Mouse (Mus musculus): ENCODE data around the gene Crabp1. TPM values are rescaled to one million over a fixed set of nuclear protein-coding genes. Genes with fewer than 3 reads are reported as not detected.
A peak's percentile ranks its signal among the peaks of the same experiment; 100 is the strongest.

Crabp1 gene
- total RNA-seq, 4 experiments from 2014 or later: 3.4 to 8.4 (median 6.4) TPM

DNA sequence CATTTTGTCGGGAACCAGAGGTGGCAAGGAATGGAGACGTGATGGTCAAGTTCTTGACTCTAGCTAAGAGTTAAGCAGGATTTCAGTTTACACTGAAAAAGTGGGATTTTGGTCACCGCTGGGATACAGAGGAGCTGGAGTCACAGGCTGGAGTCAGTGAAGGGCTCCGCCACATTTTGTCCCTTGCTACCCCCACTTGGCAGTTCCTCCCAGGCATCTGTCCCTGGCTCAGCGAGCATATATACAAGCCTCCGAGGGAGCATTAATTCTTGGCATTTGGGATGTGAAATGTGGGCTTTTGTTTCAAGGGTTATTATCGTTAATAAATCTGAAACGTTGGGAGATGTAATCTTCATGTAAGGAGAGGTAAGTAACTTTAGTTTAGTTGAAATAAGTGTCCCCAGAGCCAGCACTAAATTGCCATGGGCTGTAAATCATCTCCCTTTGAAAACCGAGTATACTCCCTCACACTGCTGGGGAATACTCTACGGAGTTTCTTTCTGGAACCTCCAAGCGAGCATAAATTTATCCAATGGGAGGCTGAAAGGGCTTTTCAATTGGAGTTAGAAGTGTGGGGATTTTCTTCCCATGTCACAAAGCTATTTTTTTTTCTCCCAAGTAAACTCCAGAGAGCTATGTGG lies 5.7 kb downstream of the Crabp1 start:
- no peak for DNase-seq (ENCODE audit: low spot score in 2 of 2)

DNA sequence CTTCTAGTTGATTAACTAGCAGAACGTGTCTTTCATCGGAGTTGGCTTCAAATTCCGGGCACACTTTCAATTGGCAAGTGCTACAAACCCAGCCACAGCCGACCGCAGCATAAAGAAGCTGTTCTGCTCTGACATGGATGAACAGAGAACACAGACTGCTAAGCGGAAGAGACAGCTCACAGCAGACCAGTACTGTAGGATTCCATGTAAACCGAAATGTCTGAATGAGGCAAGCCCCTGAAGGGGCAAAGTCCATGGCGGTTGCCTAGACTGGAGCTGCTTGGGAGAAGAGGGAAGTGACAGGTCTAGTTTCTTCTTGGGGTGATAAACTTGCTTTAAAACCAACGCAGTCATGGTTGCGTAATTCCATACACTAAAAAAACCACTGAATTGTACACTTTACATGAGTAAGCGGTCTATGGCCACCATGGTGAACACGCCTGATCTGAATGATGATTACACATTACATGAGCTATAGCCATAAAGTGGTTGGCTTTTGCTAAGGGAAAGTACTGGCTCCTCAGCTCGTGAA lies 12.0 kb downstream of the Crabp1 start:
- DNase-seq (ENCODE audit: low spot score in 2 of 2): no peak

DNA sequence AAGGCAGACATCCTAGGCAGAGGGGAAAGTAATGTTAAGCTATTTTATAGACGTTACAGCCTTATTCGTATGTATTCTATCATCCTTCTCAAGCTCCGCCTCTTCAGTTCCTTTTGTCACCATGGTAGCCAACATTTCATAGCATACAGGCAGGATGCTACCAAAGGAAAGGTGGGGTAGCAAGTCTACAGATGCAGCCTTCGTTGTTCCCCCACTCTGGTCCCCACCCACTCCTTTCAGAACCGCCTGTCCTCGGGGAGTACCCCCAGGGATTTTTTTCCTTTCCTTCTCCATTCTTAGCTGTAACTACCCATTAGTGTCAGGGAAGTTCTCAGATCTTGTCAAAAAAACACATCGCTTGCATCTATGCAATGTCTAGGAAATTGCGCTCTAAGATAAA lies 14.7 kb downstream of the Crabp1 start:
- DNase-seq (ENCODE audit: low spot score in 2 of 2): no peak

DNA sequence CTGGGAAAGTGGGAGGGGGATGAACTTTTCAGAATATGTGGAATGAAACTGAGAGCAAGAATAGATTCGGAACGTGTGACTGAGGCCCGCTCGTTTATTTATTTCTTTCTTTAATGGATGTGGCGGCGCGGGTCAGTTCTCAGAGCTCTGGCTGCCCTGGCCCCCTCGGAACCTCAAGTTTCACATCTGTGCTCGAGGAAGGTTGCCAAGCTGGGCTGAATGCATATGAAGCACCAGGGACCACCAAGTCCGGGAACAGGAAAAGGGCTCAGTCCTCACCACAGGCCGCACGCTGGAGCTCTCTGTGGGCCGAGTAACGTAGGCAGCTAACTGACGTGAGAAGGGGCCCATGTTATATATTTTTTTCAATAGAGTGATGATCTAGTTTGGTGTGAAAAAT lies 18.0 kb downstream of the Crabp1 start:
- DNase-seq (ENCODE audit: low spot score in 2 of 2): no peak

DNA sequence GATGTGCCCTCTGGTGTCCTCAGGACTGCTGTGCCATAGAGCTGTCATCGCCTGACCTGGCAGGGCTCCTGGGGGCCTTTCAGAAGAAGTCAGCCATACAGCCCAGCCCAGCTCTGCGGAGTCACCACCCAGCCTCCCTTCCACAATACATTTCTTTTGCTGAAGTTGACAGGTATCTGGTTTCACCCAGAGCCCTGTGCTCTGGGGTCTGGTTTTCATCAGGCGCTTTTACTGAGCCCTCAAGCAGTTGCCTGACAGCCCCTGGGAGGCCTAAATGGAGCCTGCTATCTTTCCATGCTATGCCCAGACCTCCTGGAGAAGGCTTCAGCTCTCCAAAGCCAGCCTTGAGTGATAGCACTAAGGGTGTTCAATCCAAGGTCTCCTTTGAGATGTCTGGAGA lies 19.5 kb downstream of the Crabp1 start:
- DNase-seq (ENCODE audit: low spot score in 2 of 2): no peak

DNA sequence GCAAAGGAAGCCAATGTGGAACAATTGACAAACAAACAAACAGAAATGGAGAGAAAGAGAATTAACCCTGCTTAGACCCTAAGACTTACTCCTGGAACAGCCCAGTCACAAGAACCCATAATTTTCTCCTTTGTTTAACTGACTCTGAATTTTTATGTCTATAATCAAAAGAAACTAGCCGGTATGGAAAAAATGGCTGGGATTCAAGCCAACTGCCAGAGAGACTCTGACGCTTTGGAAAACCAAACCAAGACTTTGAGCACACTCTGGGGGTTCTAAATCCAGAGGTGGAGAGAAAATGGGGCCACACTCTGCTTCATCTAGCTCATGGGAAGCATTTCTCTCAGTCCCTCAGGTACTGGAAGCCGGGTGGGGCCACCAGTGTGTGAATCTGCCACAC lies 20.7 kb downstream of the Crabp1 start:
- DNase-seq (ENCODE audit: low spot score in 2 of 2): no peak

DNA sequence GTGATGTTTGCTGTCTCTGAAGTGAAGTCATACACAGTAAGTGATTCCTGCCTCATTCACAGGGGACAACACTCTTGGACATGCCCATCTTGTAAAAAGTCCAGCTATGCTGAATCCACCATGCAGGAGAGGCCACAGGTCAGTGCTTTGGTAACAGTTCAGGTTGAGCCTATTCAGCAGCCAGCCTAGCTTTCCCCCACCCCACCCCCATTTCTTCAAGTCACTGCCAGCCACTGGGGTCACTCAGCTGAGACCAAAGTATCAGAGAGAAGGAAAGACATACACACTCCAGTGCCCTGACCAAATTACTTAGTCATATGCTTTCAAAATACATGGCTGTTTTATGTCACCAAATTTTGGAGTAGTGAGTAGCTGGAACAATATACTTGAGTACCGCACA lies 21.5 kb downstream of the Crabp1 start:
- DNase-seq (ENCODE audit: low spot score in 2 of 2): no peak

DNA sequence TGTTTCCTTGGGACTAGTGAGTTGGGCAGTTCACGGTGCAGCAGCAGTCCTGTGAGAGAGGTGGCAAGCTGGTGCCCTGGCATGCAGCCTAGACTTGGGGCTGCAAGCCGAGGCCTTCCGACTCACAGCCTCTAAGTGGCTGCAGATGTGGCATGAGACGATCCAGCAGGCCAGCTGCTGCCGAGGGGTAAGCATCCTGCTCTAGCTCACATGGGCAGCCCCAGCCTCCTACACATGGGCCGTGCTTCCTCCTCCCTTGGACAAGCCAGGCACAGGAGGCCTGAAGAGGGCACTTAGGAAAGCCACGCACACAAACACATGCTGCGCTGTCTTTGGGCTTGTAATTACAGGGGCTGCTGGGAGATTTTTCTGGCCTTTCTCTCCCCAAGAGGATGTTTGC lies 23.2 kb downstream of the Crabp1 start:
- DNase-seq (ENCODE audit: low spot score in 2 of 2): no peak

DNA sequence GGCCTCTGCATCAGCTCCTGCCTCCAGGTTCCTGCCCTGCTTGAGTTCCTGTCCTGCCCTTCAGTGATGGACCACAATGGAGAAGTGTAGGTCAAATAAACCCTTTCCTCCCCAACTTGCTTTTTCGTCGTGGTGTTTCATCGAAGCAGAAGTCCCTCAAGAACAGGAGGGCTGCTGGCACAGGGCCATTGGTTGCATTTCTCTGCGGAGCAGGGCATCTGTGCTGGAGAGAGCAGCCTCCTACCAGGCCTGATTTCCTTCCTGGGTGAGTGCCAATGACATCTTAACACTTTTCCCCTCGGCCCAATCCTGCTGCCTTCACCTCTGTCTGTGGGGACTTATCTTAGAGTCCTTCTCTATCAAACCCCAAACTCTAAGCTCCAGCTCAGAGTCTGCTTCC lies 25.7 kb downstream of the Crabp1 start:
- DNase-seq (ENCODE audit: low spot score in 2 of 2): no peak

DNA sequence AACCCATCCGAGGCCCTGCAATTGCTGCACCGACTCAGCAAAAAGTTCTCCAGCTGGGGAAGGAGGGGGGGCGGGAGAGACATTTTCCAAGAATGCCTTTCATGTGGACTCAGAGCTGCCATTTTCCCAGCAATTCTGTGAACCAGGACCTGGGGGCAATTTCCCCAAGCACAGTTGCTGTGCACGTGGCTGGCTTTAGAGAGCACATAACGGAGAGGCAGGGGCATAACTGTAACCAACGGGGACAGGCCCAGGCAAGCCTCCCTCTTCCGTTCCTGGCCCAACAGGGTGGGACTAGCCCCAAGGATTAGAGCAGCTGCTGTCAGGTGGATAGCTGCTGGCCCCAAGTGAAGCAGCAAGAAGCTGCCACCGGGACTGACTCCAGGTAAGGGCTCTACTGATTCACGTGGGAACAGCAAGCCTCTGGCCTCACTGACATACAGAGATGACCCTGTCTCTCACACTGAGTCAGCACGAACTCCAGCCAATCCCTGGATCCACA lies 37.0 kb downstream of the Crabp1 start:
- DNase-seq (ENCODE audit: low spot score in 2 of 2): no peak

DNA sequence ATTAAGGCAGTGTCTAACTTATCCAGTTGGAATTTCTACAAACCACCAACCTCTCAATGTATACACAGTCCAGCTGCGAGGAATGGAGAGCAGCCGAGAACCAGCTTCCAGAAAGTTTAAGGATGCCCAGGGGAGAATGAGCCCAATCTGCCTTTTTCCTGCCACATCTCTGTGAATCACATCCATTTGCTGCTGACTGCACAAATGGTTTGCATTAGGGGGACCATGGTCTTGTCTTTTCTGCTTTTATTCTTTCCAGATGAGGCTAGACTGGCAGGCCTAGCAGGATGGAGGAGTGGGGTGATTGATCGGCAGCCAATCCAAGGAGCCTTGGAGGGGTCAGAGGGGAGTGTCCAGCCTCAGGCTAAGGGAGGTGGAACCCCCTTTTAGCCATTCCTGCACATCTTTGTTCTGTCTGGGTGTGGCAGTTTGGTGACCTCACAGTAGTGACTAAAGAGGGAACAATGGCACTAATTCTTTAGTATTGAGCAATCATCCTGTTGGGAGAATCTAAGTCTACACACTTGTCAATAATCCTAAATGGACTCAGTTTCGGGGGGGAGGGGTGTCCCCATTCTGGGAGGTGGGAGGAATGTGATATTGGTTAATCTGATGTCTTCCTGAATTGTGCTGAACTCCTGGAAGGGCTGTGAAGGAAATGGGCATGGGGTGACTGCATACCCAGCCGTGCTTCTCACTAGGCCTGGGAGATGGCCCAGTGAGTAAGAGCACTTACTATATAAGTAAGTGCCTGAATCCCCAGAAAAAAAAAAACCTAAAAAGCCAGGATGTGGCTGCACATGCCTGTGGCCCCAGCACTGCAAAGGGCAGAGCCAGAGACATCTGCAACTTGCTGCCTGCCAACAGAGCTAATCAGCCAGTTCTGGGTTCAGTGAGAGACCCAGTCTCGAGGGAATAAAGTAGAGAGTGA lies 38.5 kb downstream of the Crabp1 start:
- no peak for DNase-seq (ENCODE audit: low spot score in 2 of 2)

DNA sequence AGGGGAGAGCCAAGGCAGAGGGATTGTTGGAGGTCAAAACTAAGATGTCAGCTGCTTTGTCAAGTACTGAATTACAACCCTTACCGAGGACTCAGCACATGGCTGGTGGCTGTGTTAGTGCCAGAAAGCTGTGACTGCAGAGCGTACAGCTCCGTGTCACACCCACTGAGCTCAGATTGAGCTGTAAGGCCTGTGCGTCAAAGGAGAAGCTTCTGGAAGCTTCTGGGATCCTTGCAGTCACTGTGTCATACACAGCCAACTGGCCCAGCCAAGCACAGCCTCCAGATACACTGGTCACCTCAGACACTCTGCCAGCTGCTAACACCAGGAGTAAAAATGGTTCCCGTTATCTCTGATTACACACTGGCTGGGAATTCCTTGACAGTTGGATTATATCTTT lies 39.8 kb downstream of the Crabp1 start:
- no peak for DNase-seq (ENCODE audit: low spot score in 2 of 2)

DNA sequence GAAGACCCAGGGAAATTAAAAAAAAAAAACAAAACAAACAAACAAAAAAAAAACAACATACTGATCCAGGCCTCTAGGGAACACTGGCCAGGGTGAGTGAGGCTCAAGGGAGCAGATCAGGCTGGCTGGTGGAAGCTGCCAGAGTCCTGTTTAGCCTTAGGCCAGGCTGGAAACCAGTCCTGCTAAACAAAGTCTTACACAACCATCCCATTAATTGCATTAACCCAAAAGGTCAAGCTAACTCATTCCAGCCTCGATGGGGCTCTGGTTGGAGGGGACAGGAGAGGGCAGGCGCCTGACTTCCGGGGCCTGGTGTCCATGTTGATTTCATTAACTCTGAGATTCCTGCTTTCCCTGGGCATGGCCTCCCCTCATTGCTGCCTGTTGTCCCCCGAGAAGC lies 43.2 kb downstream of the Crabp1 start:
- no peak for DNase-seq (ENCODE audit: low spot score in 2 of 2)

DNA sequence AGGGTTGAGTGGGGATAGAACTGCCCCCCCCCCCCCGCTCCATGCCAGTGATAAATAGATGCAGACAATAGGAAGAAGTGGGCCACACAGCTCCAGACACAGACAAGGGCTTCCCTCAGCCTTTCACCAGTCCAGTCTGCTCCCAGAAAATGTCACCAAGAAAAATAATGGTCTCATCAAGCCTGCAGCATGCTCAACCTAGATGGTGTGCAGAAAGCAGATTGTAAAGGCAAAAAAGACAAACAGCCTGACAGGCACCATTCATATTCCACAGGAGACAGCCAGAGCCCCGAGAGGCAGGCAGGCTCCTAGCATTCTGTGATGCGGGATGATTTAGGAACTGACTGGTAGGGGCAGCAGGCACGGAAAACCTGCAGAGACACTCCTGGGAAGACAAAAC lies 45.4 kb downstream of the Crabp1 start:
- no peak for DNase-seq (ENCODE audit: low spot score in 2 of 2)

DNA sequence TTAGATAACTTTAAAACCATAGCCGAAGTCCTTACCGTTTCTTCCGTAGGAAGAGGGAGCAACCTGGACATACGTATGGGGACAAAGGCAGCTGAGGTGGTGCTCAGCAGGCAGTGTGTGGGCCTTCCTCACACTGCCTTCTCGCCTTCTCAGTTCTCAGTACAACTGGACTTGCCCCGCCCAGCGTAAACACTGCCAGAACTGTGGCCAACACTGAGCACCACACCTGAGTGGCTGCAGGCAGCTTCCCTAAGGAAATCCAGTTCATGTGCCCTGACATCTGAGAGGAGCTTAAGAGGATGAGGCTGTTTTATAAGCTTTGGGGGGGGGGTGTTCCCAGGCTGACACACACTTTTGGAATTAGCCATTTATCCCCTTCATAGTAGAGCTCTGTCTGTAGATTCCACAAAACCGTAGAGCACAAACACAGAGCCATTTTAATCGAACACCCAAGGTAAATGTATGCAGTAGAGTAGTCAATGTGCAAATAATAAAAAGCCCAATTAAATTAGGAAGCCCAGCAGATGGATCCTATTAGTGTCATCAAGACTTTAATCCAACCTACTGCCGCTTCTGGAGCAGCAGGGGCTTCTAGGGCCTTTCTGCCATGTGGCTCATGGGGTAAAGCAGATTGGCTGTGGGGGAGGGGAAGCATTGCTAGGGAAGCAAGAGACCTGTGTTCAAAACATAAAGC lies 52.1 kb downstream of the Crabp1 start:
- DNase-seq (ENCODE audit: low spot score in 2 of 2): no peak

DNA sequence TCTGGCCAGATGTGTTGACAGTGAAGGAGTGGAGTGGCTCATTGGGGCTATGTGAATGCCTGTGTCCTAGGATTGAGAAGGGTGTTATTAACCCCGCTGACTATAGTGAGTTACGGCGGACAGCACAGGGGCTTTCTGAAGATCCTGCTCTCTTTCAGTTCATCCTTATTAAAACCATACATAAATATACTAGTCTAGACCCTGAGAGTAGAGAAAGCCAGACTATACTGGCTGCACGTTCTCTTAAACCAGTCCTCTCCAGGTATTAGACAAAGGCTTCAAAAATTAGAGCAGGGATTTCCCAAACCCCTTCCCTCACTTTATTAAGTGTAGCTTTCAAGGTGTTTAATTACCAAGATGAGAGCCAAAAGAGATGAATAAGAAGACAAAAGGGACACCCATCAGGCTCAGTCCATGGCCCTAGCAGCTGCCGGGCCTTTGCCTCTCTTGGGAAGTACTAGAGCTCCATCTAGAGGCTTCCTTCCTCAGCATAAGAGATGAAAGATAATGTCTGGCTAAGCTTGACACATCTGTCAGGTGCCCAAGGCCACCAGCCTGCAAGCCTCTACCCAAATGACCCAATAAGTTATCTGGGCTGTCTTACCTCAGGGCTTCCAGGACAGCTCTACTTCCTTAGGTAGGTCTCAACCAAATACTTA lies 57.0 kb downstream of the Crabp1 start:
- DNase-seq (ENCODE audit: low spot score in 2 of 2): peak; percentile 3 to 6

Other genes starting within 250 kb of the Crabp1 start
- gene Sh2d7, start 225.8 kb upstream of the Crabp1 start, total RNA-seq (2022): under 1 TPM in 1 of 4 experiments, not detected in 3; 0.21 TPM
- gene Cib2, start 204.5 kb upstream of the Crabp1 start, total RNA-seq (2022): 10 to 100 TPM; 23.8 to 29.4 (median 24.7) TPM
- gene Idh3a, start 178.4 kb upstream of the Crabp1 start, total RNA-seq (2022): 100 to 1,000 TPM; 164 to 185 (median 182) TPM
- gene Acsbg1, start 102.9 kb upstream of the Crabp1 start, total RNA-seq (2022): 100 to 1,000 TPM; 111 to 132 (median 117) TPM
- 10 to 100 TPM; 34.6 to 42.9 (median 38.1) TPM for gene Dnaja4, start 65.9 kb upstream of the Crabp1 start, total RNA-seq (2022)
- gene Wdr61, start 30.2 kb upstream of the Crabp1 start, total RNA-seq (2022): 10 to 100 TPM; 52.9 to 61.1 (median 53.4) TPM
- 10 to 100 TPM; 44.4 to 53.0 (median 48.8) TPM for gene Ireb2, start 99.0 kb downstream of the Crabp1 start, total RNA-seq (2022)
- 1 to 10 TPM; 2.2 to 2.7 (median 2.6) TPM for gene Hykk, start 152.5 kb downstream of the Crabp1 start, total RNA-seq (2022)
- gene Psma4, start 186.0 kb downstream of the Crabp1 start, total RNA-seq (2022): 100 to 1,000 TPM; 110 to 125 (median 115) TPM
- not detected for gene AY074887, start 186.2 kb downstream of the Crabp1 start, total RNA-seq (2022)
- 1 to 10 TPM; 3.7 to 5.8 (median 5.1) TPM for gene Chrna5, start 216.1 kb downstream of the Crabp1 start, total RNA-seq (2022)